In the genomic region with DNA sequence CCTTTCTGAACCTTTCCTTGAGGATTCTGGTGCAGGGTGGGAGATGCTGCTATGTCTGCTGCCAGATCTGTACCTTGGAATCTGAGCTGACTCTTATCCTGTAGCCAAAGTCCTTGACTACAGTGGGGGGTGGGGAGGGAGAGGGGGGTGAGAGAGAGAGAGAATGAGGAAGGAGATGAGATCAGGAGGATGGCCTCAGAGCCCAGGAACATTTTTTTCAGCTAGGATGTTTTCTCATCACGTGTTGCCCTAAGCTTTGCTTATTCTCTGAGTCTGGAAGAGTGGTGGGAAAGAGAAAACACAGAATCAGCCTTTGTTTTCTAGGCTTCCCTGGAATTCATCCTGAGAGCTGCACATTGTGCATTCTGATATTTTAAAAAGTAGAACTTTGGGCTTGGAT, we compare ENCODE assay signal across 8 mouse cellular contexts. TPM values are rescaled to one million over a fixed set of nuclear protein-coding genes. Genes with fewer than 3 reads are reported as not detected.
DNase-seq lines count a peak whose midpoint lies in the region; ATAC-seq and TF ChIP-seq lines count a peak whose summit lies in the region.

No protein-coding gene starts in this region.

- peaks cover 10% of the 10 kb centered on the region; the same call in 1 of the 2 replicates for H3K79me2 ChIP-seq in CH12.LX (replicated peaks; ENCODE audit: control insufficient read depth, extremely low read depth, insufficient read depth, poor library complexity, severe bottlenecking)

- H3K36me3 ChIP-seq in CH12.LX (replicated peaks in 1 of 2; ENCODE audit: control insufficient read depth in 1 of 2, insufficient read depth in 1 of 2, low read length in 1 of 2) = peaks cover 6 to 38% of the 10 kb centered on the region in 2 experiments
- no peaks in the 10 kb centered on the region for H3K36me3 ChIP-seq in hindbrain, embryonic 14.5 days (replicated peaks; ENCODE audit: control insufficient read depth, insufficient read depth)
- H3K36me3 ChIP-seq in liver, embryonic 15.5 days (replicated peaks) = peaks cover 10% of the 10 kb centered on the region

- H3K9me3 ChIP-seq in CH12.LX (replicated peaks; ENCODE audit: low read length) = no peaks in the 10 kb centered on the region
- H3K9me3 ChIP-seq in hindbrain, embryonic 14.5 days (ENCODE audit: control insufficient read depth, low read length) = no peaks in the 10 kb centered on the region
- H3K9me3 ChIP-seq in liver, embryonic 15.5 days (replicated peaks) = no peaks in the 10 kb centered on the region

- DNase-seq in gastrocnemius, adult 2 months = no peak
- no peak for DNase-seq in gastrocnemius, postnatal 10 days
- no peak for DNase-seq in CH12.LX (ENCODE audit: extremely low read depth)
- DNase-seq in hindbrain, embryonic 14.5 days (ENCODE audit: low spot score) = no peak
- no peak for DNase-seq in thymus, postnatal 4 days
- DNase-seq in lung, postnatal 14 days = no peak

- no peak for TF ChIP-seq POLR2A in CH12.LX (IDR thresholded peaks at IDR 0.05; ENCODE audit: low read depth, low read length)

- H3K4me3 ChIP-seq in gastrocnemius, adult 2 months = peak overlapping the region; percentile 92
- peak overlapping the region in 2 of 3 experiments; percentile 16 to 92 for H3K4me3 ChIP-seq in CH12.LX (replicated peaks in 1 of 3; ENCODE audit: low read depth in 2 of 3, low read length in 2 of 3, poor library complexity in 1 of 3)
- peak overlapping the region; percentile 90 for H3K4me3 ChIP-seq in hindbrain, embryonic 14.5 days (replicated peaks; ENCODE audit: low read length)
- no peak overlapping the region for H3K4me3 ChIP-seq in liver, embryonic 15.5 days (replicated peaks)

- in situ Hi-C loops in CH12.LX (cut with MboI; ENCODE audit: low pct_ligation_motif_present, low pct_unique_long_range_greater_than_20kb, low sequenced_read_pairs) = no loop called here

- no peak for ATAC-seq in hindbrain, embryonic 14.5 days (ENCODE audit: low FRiP score)
- no peak for ATAC-seq in liver, embryonic 15.5 days (ENCODE audit: insufficient read depth)
- no peak for ATAC-seq in erythroid progenitor cell, adult 5-6 weeks (replicated peaks; ENCODE audit: low FRiP score, poor library complexity, severe bottlenecking)

- WGBS in hindbrain, embryonic 14.5 days = 26% methylated on average over 1 of the region's 1 CpGs
- WGBS in liver, embryonic 15.5 days (ENCODE audit: insufficient replicate concordance) = 19% methylated on average over 1 of the region's 1 CpGs

- no peak for TF ChIP-seq CTCF in gastrocnemius, adult 2 months (IDR thresholded peaks at IDR 0.05)
- TF ChIP-seq CTCF in CH12.LX (conservative IDR thresholded peaks at IDR 0.05 in 1 of 2, IDR thresholded peaks at IDR 0.05 in 1 of 2; ENCODE audit: low read depth in 2 of 2, low read length in 2 of 2) = no peak

- peaks cover 2 to 37% of the 10 kb centered on the region in 2 experiments; a peak in 2 of 4 replicates for H3K4me1 ChIP-seq in CH12.LX (ENCODE audit: control insufficient read depth in 1 of 2, insufficient read depth in 2 of 2)
- H3K4me1 ChIP-seq in hindbrain, embryonic 14.5 days (replicated peaks; ENCODE audit: control insufficient read depth, insufficient read depth, low read length) = peaks cover 43% of the 10 kb centered on the region
- H3K4me1 ChIP-seq in liver, embryonic 15.5 days (replicated peaks) = peaks cover 51% of the 10 kb centered on the region

- peak overlapping the region; percentile 24; the same call in 1 of the 2 replicates for H3K4me2 ChIP-seq in CH12.LX (ENCODE audit: insufficient read depth, low read depth, poor library complexity, severe bottlenecking)
- peak overlapping the region; percentile 94 for H3K4me2 ChIP-seq in hindbrain, embryonic 14.5 days (replicated peaks)
- H3K4me2 ChIP-seq in liver, embryonic 15.5 days = peak overlapping the region; percentile 87

- no peak for TF ChIP-seq EP300 in CH12.LX (IDR thresholded peaks at IDR 0.05; ENCODE audit: low read length)

- dilution Hi-C loops in CH12.LX (cut with MboI; ENCODE audit: extremely low pct_ligation_motif_present, extremely low pct_unique_long_range_greater_than_20kb, low sequenced_read_pairs) = no loop called here

- TF ChIP-seq RAD21 in CH12.LX (IDR thresholded peaks at IDR 0.05; ENCODE audit: low read depth, low read length) = no peak

- peak overlapping the region; percentile 99 for H3K27ac ChIP-seq in gastrocnemius, adult 2 months
- no peak overlapping the region for H3K27ac ChIP-seq in CH12.LX (ENCODE audit: insufficient read depth, low read depth)
- H3K27ac ChIP-seq in hindbrain, embryonic 14.5 days = no peak overlapping the region
- no peak overlapping the region for H3K27ac ChIP-seq in liver, embryonic 15.5 days (replicated peaks)

- no peaks in the 10 kb centered on the region for H3K27me3 ChIP-seq in CH12.LX (replicated peaks)
- H3K27me3 ChIP-seq in hindbrain, embryonic 14.5 days (ENCODE audit: control insufficient read depth, insufficient read depth, low read length) = no peaks in the 10 kb centered on the region
- no peaks in the 10 kb centered on the region for H3K27me3 ChIP-seq in liver, embryonic 15.5 days

- H3K9ac ChIP-seq in CH12.LX (ENCODE audit: insufficient read depth, low read depth) = no peak overlapping the region; the same call in 1 of the 2 replicates
- H3K9ac ChIP-seq in hindbrain, embryonic 14.5 days = peak overlapping the region; percentile 88
- no peak overlapping the region for H3K9ac ChIP-seq in liver, embryonic 15.5 days

- intact Hi-C loops in gastrocnemius, adult 2 months (cut with DNase I) = loop anchor here (1.0 to 5.0 kb wide), 3 partner anchors 34 to 66 kb away; no protein-coding TSS in a partner anchor

TF ChIP-seq in CH12.LX, 34 proteins besides CTCF, POLR2A, EP300 and RAD21:
- TF ChIP-seq SIN3A (IDR thresholded peaks at IDR 0.05; ENCODE audit: low read length) (no peak), USF2 (conservative IDR thresholded peaks at IDR 0.05; ENCODE audit: low read depth, low read length) (no peak), MAZ (IDR thresholded peaks at IDR 0.05; ENCODE audit: low read depth, low read length) (no peak), ETS1 (conservative IDR thresholded peaks at IDR 0.05; ENCODE audit: low read depth, low read length) (no peak), ZC3H11A (IDR thresholded peaks at IDR 0.05; ENCODE audit: low read depth, low read length) (no peak)

RNA-seq across cellular contexts. Expression of gene Aak1, which starts 2.2 kb away (rescaled TPM):
- 10 to 100 TPM; 32.0 to 44.5 TPM for total RNA-seq in gastrocnemius, adult 2 months (2021)
- total RNA-seq in gastrocnemius, postnatal 10 days (2021) = 10 to 100 TPM; 35.7 to 45.3 TPM
- total RNA-seq in CH12.LX (2012; rRNA removed) (5.4 and 7.1 TPM in 2 replicates), CH12.LX (2014; rRNA removed) (2.1 and 2.8 TPM in 2 replicates)
- 18.8 and 21.0 TPM in 2 replicates for polyA plus RNA-seq in CH12.LX (2012; ENCODE audit: insufficient read length, low read depth)
- 49.8 and 52.7 TPM in 2 replicates for polyA plus RNA-seq in hindbrain, embryonic 14.5 days (2014; fragmentation: Nextera tagmentation; extraction: Ambion mirVana)
- polyA plus RNA-seq in liver, embryonic 15.5 days (2015; fragmentation: Nextera tagmentation; extraction: Ambion mirVana) = 3.2 TPM in 2 replicates
- 18.4 and 39.4 TPM in 2 replicates for total RNA-seq in erythroid progenitor cell, adult 5-6 weeks (2015; ENCODE audit: low replicate concordance)
- total RNA-seq in erythroid progenitor cell, adult 5-6 weeks (2017; ENCODE audit: low replicate concordance) = 10.5 and 15.8 TPM in 2 replicates

RNA-seq across cellular contexts. Expression of gene Anxa4, which starts 58.2 kb away (rescaled TPM):
- total RNA-seq in gastrocnemius, adult 2 months (2021) = 10 to 100 TPM; 18.7 to 21.4 TPM
- 10 to 100 TPM; 26.8 to 31.3 TPM for total RNA-seq in gastrocnemius, postnatal 10 days (2021)
- total RNA-seq in CH12.LX (2012; rRNA removed) (10.7 and 10.8 TPM in 2 replicates), CH12.LX (2014; rRNA removed) (17.1 and 18.4 TPM in 2 replicates)
- polyA plus RNA-seq in CH12.LX (2012; ENCODE audit: insufficient read length, low read depth) = 13.7 and 18.1 TPM in 2 replicates
- 5.2 and 5.7 TPM in 2 replicates for polyA plus RNA-seq in hindbrain, embryonic 14.5 days (2014; fragmentation: Nextera tagmentation; extraction: Ambion mirVana)
- polyA plus RNA-seq in liver, embryonic 15.5 days (2015; fragmentation: Nextera tagmentation; extraction: Ambion mirVana) = 36.9 and 39.6 TPM in 2 replicates
- 0.72 and 16.8 TPM in 2 replicates for total RNA-seq in erythroid progenitor cell, adult 5-6 weeks (2015; ENCODE audit: low replicate concordance)
- total RNA-seq in erythroid progenitor cell, adult 5-6 weeks (2017; ENCODE audit: low replicate concordance) = 5.1 and 8.6 TPM in 2 replicates

Comparison
In these comparisons a context has a peak if more than half of its experiments do, and no peak if none do; other contexts are left out.
1. H3K4me2 ChIP-seq: peak in every context shown above with its lines; median percentile 94 in hindbrain, embryonic 14.5 days; 87 in liver, embryonic 15.5 days; 24 in CH12.LX.